Mouse (Mus musculus): ENCODE measurements around the gene Gm15517. TPM values are rescaled to one million over a fixed set of nuclear protein-coding genes. Genes with fewer than 3 reads are reported as not detected.

The Gm15517 gene
- total and polyA plus RNA-seq, 3 experiments: not detected

DNA sequence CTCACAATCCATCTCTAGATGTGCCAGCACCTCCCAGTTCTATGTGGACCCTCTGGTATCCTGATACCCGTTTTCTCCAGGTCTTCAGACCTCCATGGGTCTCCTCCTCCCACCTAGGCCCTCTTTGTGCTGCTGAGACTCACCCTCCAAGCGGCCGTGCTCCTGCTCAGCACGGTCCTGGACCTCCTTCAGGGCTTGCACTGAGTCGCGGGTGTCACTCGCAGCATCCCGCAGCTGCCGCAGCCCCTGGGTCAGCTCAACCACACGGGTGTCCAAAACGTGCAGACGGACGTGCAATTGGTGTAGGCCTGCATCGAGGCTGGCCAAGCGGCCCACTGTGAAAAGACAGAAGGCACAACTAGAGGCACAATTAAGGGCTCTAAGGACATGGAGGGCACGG, 44.4 kb downstream of the Gm15517 start:
- Histone ChIP-seq H3K9me3 (replicated peaks) (no peaks in the 10 kb centered on the region), H3K4me3 (ENCODE audit: low read depth, low read length) (peak overlapping the region; percentile 87), H3K4me1 (ENCODE audit: insufficient read depth, low read depth, low read length) (peaks cover 27% of the 10 kb centered on the region), H3K36me3 (replicated peaks) (peaks cover 7% of the 10 kb centered on the region), H3K27me3 (ENCODE audit: insufficient read depth, low read length) (peaks cover 39% of the 10 kb centered on the region)
- TF ChIP-seq POLR2AphosphoS5 (IDR thresholded peaks at IDR 0.05; ENCODE audit: insufficient replicate concordance, low read depth, low read length) (no peak), TAL1 (conservative IDR thresholded peaks at IDR 0.05; ENCODE audit: low read depth, low read length) (no peak), GATA2 (IDR thresholded peaks at IDR 0.05; ENCODE audit: borderline replicate concordance, low read depth, low read length) (no peak), GATA1 (IDR thresholded peaks at IDR 0.05; ENCODE audit: borderline replicate concordance, low read length) (no peak), CTCF (IDR thresholded peaks at IDR 0.05; ENCODE audit: low read depth, low read length) (no peak)
- DNase-seq (ENCODE audit: low spot score) (no peak), ATAC-seq (ENCODE audit: extremely low read depth, insufficient number of reproducible peaks, low FRiP score, poor library complexity, severe bottlenecking) (no peak)

DNA sequence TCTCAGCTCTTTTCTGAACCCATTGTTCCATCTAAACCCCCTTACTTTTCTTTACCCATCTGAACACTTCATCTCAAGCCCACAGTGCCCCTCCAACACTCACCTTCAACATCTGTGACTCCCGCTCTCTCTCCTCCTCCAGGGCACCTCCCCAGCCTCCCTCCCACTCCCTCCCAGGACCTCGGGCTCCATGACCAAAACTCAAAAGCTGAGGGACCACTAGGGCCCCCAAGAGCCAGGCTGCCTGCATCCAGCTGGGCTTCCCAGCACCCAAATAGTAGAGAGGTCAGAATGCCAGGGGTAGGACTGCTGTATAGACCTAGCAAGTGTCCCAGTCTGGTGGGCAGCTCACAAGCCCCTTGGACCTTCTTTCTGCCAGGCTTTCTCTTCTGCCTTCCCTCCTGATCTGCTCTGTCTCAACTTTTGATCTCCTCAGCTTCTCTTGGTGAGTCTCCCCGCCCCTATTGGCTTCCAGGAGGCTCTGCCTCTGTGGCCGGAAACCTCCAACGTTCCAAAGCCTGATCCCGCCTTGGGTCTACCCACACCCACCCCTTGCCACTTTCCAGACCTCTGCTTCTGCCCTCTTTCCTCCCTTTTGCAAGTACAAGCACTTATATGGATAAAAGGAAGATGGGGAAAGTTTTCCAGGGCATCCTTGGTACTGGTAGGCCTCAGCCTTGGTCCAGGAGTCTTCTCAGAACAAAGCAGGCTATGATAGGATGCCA, 45.4 kb downstream of the Gm15517 start, which contains the start of gene Clec11a:
Gene Clec11a (minus strand): TSS at position 387 of the 725 bp plus-strand sequence.
- H3K9me3 ChIP-seq (replicated peaks): no peaks in the 10 kb centered on the region
- TF ChIP-seq GATA1 (IDR thresholded peaks at IDR 0.05; ENCODE audit: borderline replicate concordance, low read length) (no peak), TAL1 (conservative IDR thresholded peaks at IDR 0.05; ENCODE audit: low read depth, low read length) (no peak), POLR2AphosphoS5 (IDR thresholded peaks at IDR 0.05; ENCODE audit: insufficient replicate concordance, low read depth, low read length) (no peak), GATA2 (IDR thresholded peaks at IDR 0.05; ENCODE audit: borderline replicate concordance, low read depth, low read length) (no peak), CTCF (IDR thresholded peaks at IDR 0.05; ENCODE audit: low read depth, low read length) (no peak)
- H3K36me3 ChIP-seq (replicated peaks): peaks cover 7% of the 10 kb centered on the region
- ATAC-seq (ENCODE audit: extremely low read depth, insufficient number of reproducible peaks, low FRiP score, poor library complexity, severe bottlenecking) (no peak), DNase-seq (ENCODE audit: low spot score) (no peak)
- H3K4me3 ChIP-seq (ENCODE audit: low read depth, low read length): peak within 1 kb of the TSS; percentile 87
- H3K27me3 ChIP-seq (ENCODE audit: insufficient read depth, low read length): peaks cover 44% of the 10 kb centered on the region
- peaks cover 34% of the 10 kb centered on the region for H3K4me1 ChIP-seq (ENCODE audit: insufficient read depth, low read depth, low read length)

DNA sequence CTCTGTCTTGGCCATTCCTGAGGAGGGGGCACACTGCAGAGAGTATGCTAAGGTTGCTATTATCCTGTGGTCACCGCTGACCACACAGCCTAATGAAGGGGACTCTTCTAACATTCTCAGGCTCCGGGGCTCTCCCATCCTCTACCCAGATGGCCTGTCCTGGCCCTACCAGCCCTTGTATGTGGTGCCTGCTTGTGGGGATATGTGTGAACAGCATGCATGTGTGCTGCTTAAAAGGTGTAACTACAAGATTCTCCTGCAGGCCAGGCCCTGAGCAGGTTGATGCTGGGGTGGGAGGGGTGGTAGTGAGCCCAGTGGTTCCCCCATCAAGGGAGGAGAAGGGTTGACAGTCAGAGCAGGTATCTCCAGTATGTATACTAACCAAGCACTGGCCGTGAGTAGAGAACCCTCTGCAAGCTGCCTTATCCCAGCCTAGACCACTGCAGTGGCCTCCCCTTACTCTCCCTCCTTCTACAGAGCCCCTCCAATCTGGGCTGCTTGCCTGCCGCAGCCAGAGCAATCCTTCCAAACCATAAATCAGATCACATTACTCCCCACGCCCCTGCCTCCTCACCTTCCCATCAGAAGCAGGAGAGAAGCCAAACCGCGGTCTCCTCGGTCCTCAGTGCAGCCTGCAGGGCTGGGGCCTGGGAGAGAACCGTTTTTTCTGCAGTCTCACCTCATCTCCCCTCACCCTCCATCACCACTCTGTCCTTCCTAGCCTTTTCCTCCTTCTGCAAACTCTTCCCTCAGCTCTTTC, 46.2 kb downstream of the Gm15517 start:
- ATAC-seq (ENCODE audit: extremely low read depth, insufficient number of reproducible peaks, low FRiP score, poor library complexity, severe bottlenecking) (no peak), DNase-seq (ENCODE audit: low spot score) (no peak)
- peaks cover 7% of the 10 kb centered on the region for H3K36me3 ChIP-seq (replicated peaks)
- H3K27me3 ChIP-seq (ENCODE audit: insufficient read depth, low read length): peaks cover 51% of the 10 kb centered on the region
- H3K4me3 ChIP-seq (ENCODE audit: low read depth, low read length): no peak overlapping the region
- H3K9me3 ChIP-seq (replicated peaks): no peaks in the 10 kb centered on the region
- H3K4me1 ChIP-seq (ENCODE audit: insufficient read depth, low read depth, low read length): peaks cover 36% of the 10 kb centered on the region
- TF ChIP-seq TAL1 (conservative IDR thresholded peaks at IDR 0.05; ENCODE audit: low read depth, low read length) (no peak), POLR2AphosphoS5 (IDR thresholded peaks at IDR 0.05; ENCODE audit: insufficient replicate concordance, low read depth, low read length) (no peak), CTCF (IDR thresholded peaks at IDR 0.05; ENCODE audit: low read depth, low read length) (no peak), GATA2 (IDR thresholded peaks at IDR 0.05; ENCODE audit: borderline replicate concordance, low read depth, low read length) (no peak)

DNA sequence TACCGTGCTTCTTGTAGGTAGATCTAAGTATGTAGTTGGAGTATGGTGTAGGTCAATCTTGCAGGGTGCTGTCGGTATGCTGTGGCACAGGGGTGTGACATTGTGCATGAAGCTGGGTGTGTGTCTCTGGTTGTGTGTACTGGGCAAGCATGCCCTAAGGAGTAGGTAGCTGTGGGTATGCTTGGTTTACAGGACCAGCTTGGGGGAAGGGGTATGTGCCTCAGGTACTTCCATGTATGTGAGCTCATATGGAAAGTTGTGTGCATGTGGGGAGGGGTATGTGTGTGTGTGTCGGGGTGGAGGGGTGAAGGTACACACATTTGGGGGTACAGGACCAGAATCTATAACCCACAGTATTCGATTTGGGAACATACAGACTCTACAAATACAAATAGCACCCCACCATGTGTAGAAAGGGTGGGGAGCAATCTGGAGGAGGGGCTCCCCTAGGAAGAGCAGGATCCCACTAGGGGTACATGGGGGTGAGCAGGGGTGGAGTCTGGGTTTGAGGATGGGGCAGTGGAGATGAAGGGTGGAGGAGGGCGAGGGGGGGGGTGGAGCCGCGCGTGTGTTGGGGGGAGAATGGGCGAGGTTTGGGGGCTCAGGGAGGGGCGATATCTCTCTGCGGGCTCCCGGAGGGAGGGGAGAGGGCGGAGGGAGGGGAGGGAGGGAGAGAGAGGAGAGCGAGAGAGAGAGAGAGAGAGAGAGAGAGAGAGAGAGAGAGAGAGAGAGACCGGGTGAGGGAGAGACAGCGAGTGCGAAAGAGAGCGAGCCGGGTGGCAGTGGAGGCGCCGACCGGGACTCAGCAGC, 48.4 kb downstream of the Gm15517 start, which contains the start of gene Shank1:
Gene Shank1 (plus strand): TSS at position 779 of the 810 bp plus-strand sequence.
- Histone ChIP-seq H3K27me3 (ENCODE audit: insufficient read depth, low read length) (peaks cover 59% of the 10 kb centered on the region), H3K36me3 (replicated peaks) (no peaks in the 10 kb centered on the region), H3K4me3 (ENCODE audit: low read depth, low read length) (no peak within 1 kb of the TSS; the same call in 1 of the 2 replicates), H3K4me1 (ENCODE audit: insufficient read depth, low read depth, low read length) (peaks cover 22% of the 10 kb centered on the region), H3K9me3 (replicated peaks) (no peaks in the 10 kb centered on the region)
- DNase-seq (ENCODE audit: low spot score) (no peak), ATAC-seq (ENCODE audit: extremely low read depth, insufficient number of reproducible peaks, low FRiP score, poor library complexity, severe bottlenecking) (no peak)
- TF ChIP-seq CTCF (IDR thresholded peaks at IDR 0.05; ENCODE audit: low read depth, low read length): no peak
- no peak for TF ChIP-seq GATA1 (IDR thresholded peaks at IDR 0.05; ENCODE audit: borderline replicate concordance, low read length)
- TF ChIP-seq GATA2 (IDR thresholded peaks at IDR 0.05; ENCODE audit: borderline replicate concordance, low read depth, low read length): no peak
- TF ChIP-seq POLR2AphosphoS5 (IDR thresholded peaks at IDR 0.05; ENCODE audit: insufficient replicate concordance, low read depth, low read length): no peak
- TF ChIP-seq TAL1 (conservative IDR thresholded peaks at IDR 0.05; ENCODE audit: low read depth, low read length): no peak

DNA sequence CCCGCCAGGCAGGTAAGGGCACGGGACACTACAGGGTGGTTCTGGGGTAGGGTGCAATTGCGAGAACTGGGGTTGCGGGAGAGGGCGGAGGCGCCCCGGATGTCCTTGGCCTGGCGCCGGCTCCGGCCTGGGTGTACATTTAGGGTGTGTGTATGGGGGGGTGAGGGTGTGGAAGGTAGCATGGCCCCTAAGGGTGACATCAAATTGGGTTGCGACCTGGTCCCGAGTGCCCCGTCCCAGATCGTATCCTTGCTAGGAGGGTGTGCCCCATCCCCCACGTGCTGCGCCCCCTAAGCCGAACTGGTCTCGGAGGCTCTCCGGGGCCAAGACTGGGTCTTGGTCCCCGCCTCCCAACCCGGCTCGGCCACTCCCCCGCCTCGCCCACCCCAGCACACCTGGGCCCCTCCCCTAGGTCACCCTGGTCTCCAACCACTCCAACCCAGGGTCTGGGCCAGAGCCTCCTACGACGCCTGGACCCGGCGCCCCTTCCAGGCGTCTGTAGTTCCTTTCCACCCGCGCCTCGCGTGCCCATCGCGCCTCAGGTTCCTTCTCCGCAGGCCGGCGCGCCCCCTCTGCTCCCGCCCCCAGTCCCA, 49.1 kb downstream of the Gm15517 start:
- Histone ChIP-seq H3K27me3 (ENCODE audit: insufficient read depth, low read length) (peaks cover 59% of the 10 kb centered on the region), H3K4me1 (ENCODE audit: insufficient read depth, low read depth, low read length) (peaks cover 19% of the 10 kb centered on the region), H3K36me3 (replicated peaks) (no peaks in the 10 kb centered on the region), H3K9me3 (replicated peaks) (no peaks in the 10 kb centered on the region), H3K4me3 (ENCODE audit: low read depth, low read length) (no peak overlapping the region; the same call in 1 of the 2 replicates)
- TF ChIP-seq GATA2 (IDR thresholded peaks at IDR 0.05; ENCODE audit: borderline replicate concordance, low read depth, low read length): no peak
- TF ChIP-seq POLR2AphosphoS5 (IDR thresholded peaks at IDR 0.05; ENCODE audit: insufficient replicate concordance, low read depth, low read length): no peak
- no peak for TF ChIP-seq CTCF (IDR thresholded peaks at IDR 0.05; ENCODE audit: low read depth, low read length)
- TF ChIP-seq TAL1 (conservative IDR thresholded peaks at IDR 0.05; ENCODE audit: low read depth, low read length): no peak
- TF ChIP-seq GATA1 (IDR thresholded peaks at IDR 0.05; ENCODE audit: borderline replicate concordance, low read length): no peak
- ATAC-seq (ENCODE audit: extremely low read depth, insufficient number of reproducible peaks, low FRiP score, poor library complexity, severe bottlenecking): no peak
- DNase-seq (ENCODE audit: low spot score): no peak

All from G1E (cell line).